Mouse (Mus musculus) cerebellum, postnatal 25 days (tissue): ENCODE measurements around the gene Uroc1.

ENCODE experiments used
- DNase-seq, 2 experiments: peaks; one replicate each; pipeline ENCODE4 v3.0.0; 2021; ENCODE audit warnings: mixed read lengths in 2 of 2

Gene Uroc1

GRCm38 (mm10) chr6:90358142-90358541, 25.1 kb downstream of the Uroc1 start:
- no peak for DNase-seq

- no peak for DNase-seq
Measured at GRCm38 (mm10) chr6:90359445-90359844, 26.4 kb downstream of the Uroc1 start.

- DNase-seq, result peak; percentile 29 to 38
Measured at GRCm38 (mm10) chr6:90360024-90360781, 27.1 kb downstream of the Uroc1 start.

GRCm38 (mm10) chr6:90360922-90361614, 28.0 kb downstream of the Uroc1 start:
- DNase-seq, result no peak

GRCm38 (mm10) chr6:90363301-90363700, 30.2 kb downstream of the Uroc1 start:
- no peak for DNase-seq

GRCm38 (mm10) chr6:90368976-90369724, 36.1 kb downstream of the Uroc1 start, which contains the start of gene Zxdc:
Gene Zxdc, plus strand, starts transcription at chr6:90369492.
- DNase-seq, result peak; percentile 99 to 100

- peak; percentile 72 to 74 for DNase-seq
Measured at GRCm38 (mm10) chr6:90369725-90370553, 36.9 kb downstream of the Uroc1 start.

GRCm38 (mm10) chr6:90374647-90375046, 41.6 kb downstream of the Uroc1 start:
- peak in 1 of 2 experiments; percentile 21 for DNase-seq

GRCm38 (mm10) chr6:90377708-90378107, 44.6 kb downstream of the Uroc1 start:
- no peak for DNase-seq

- DNase-seq, result no peak
Measured at GRCm38 (mm10) chr6:90381465-90381864, 48.4 kb downstream of the Uroc1 start.

GRCm38 (mm10) chr6:90390629-90391028, 57.5 kb downstream of the Uroc1 start:
- no peak for DNase-seq

- no peak for DNase-seq
Measured at GRCm38 (mm10) chr6:90393948-90394347, 60.9 kb downstream of the Uroc1 start.

GRCm38 (mm10) chr6:90395751-90396150, 62.7 kb downstream of the Uroc1 start:
- DNase-seq, result no peak

GRCm38 (mm10) chr6:90397291-90397690, 64.2 kb downstream of the Uroc1 start:
- DNase-seq, result no peak

- DNase-seq, result no peak
Measured at GRCm38 (mm10) chr6:90408632-90409031, 75.5 kb downstream of the Uroc1 start.

GRCm38 (mm10) chr6:90410972-90411371, 77.9 kb downstream of the Uroc1 start:
- no peak for DNase-seq

- no peak for DNase-seq
Measured at GRCm38 (mm10) chr6:90411926-90412325, 78.8 kb downstream of the Uroc1 start.
